Mouse (Mus musculus) layer of hippocampus, postnatal 36 days (tissue): ENCODE results near the gene Dgki. TPM values are rescaled to one million over a fixed set of nuclear protein-coding genes. Genes with fewer than 3 reads are reported as not detected.
"Not testable (repeated sequence)": the region's sequence is repeated elsewhere in the genome, so short reads cannot be mapped to it uniquely, and the experiment has no call there.

Experiments
- DNase-seq, 2 experiments: peaks; one replicate each; pipeline ENCODE4 v3.0.0; 2022
- total RNA-seq, 2 experiments: library from RNA; stranded (reverse); gene quantifications; 2 replicates each; pipeline ENCODE4 v1.2.3; 2021

The Dgki gene
- total RNA-seq, 2 experiments from 2014 or later, result 82.6 to 87.2 TPM

DNA sequence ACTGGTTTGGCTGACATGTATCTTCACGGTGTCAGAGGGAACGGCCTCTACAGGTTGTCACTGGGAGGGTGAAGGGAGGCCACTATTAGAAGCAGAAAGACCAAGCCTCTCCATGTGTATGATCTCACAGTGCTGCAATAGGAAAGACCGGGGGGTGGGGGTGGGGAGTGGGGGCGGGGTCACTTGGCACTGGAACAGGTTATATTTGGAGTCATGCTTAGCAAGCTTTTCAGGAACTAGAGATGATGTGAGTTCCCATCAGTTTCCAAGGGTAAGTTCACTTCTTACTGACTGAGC is 156.2 kb downstream of the Dgki start:
- DNase-seq, result no peak

GRCm38 (mm10) chr6:37142991-37143866 is 156.8 kb downstream of the Dgki start:
- DNase-seq, result no peak

DNA sequence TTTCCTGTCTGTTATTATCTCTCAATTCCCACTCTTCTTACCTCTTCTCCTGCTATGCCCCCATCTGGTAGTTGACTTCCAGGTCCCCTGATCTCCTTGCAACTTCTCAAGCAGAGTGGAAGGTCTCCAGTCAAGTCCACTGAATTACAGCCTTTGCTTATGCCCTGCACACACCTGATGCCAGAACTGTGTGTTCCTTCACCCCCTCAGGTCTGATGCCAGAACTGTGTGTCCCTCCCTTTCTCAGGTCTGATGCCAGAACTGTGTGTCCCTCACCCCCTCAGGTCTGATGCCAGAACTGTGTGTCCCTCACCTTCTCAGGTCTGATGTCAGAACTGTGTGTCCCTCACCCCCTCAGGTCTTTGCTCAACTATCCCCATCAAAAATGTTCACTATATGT is 161.2 kb downstream of the Dgki start:
- DNase-seq, result no peak

DNA sequence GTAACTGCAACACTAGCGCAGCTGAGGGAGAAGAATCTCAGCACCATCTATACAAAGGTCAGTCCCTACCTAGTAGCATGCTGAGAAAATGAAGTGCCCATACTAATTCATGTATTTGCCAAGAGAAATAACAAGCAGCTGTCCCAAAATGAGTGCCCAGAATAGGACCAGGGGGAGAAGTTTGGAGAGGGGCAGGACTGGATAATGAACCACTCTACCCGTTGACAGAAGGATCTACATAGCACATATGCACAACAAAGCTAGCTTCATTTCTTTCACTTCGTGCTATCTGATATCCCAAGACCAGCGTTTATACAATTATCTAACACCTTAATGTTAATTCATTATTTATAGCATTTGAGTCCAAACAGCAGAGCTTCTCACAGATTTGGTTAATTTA is 168.7 kb downstream of the Dgki start:
- DNase-seq, result no peak

DNA sequence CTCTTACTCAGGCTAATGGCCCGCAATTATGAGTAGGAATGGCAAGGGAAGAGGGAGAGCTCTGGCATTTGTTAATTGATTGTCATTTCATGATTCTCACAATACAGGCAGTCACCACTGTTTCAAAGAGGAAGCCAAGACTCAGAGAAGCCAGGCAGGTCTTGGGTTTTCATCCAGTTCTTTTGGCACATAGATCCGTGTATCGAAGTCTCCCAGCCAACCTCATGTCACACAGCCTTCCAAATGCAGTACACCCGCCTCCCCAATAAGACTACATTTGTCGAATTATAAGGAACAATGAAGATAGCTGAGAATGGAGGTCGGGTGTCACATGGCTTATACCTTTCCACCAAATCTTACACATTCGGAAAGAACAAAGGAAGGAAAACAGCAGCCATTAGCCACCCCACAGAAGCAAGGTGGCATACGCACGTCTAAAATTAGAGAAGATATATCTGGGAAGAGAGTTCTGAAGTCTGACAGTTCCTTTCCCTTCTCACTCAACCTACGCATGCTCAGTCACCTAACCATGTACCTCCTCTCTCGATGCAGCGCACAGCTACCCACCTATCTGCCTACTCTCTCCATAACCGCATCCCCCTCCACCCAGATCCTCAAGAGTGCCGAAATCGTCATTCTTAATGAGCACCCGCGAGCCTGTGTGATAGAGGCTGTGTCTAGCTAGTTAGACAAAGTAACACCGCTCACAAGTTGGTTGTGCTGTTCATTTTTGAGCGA is 179.4 kb downstream of the Dgki start:
- no peak for DNase-seq

- DNase-seq, result no peak
Observed at GRCm38 (mm10) chr6:37119205-37119604, 180.8 kb downstream of the Dgki start.

GRCm38 (mm10) chr6:37113048-37113447 is 186.9 kb downstream of the Dgki start:
- DNase-seq, result no peak

GRCm38 (mm10) chr6:37106236-37106635 is 193.7 kb downstream of the Dgki start:
- not testable (repeated sequence) for DNase-seq

- DNase-seq, result no peak
Observed at GRCm38 (mm10) chr6:37100413-37100812, 199.6 kb downstream of the Dgki start.

GRCm38 (mm10) chr6:37097356-37098155 is 202.4 kb downstream of the Dgki start:
- DNase-seq, result peak; percentile 80 to 81

DNA sequence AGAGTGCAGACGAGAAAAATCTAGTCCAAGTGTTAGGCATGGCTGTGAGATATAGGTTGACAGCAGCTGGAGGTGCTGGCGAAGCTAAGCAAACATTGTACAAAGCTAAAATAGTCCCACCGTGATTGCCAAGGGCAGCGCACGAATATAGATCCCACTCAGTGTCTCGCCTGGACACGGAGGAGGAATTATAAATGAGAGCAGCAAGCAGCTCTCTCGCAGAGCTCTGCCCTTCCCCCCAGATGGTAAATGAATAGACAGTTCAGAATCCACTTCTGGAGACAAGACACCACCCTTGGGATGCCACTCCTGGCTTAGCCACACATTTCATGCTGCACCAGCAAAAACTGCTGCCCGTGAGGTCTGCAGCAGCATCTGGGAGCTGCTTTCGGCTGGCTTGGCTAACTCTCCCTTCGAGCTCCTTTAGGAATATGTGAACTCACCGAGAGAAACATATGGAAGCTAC is 203.1 kb downstream of the Dgki start:
- DNase-seq, result no peak

- DNase-seq, result no peak
Observed at GRCm38 (mm10) chr6:37089148-37090111, 210.6 kb downstream of the Dgki start.

DNA sequence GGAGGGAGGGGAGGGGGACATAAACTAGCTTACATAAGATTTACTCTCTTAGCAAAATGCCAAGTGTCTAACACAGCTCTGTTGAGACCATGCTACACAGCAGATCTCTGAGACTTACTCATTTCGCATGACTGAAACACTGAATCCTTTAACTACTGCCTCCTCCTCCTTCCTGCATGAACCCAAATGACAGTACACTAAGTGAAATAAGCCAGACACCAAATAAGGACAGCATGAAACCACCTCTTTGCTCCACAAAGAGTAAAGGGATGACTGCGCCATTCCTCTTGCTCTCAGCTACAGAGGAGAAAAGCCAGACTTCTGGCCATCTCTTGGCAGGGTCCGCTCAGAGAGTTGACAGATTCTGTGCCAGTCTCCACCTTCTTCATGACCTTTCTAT is 217.0 kb downstream of the Dgki start:
- DNase-seq, result no peak

- DNase-seq, result no peak
Observed at GRCm38 (mm10) chr6:37072401-37073016, 227.5 kb downstream of the Dgki start.

DNA sequence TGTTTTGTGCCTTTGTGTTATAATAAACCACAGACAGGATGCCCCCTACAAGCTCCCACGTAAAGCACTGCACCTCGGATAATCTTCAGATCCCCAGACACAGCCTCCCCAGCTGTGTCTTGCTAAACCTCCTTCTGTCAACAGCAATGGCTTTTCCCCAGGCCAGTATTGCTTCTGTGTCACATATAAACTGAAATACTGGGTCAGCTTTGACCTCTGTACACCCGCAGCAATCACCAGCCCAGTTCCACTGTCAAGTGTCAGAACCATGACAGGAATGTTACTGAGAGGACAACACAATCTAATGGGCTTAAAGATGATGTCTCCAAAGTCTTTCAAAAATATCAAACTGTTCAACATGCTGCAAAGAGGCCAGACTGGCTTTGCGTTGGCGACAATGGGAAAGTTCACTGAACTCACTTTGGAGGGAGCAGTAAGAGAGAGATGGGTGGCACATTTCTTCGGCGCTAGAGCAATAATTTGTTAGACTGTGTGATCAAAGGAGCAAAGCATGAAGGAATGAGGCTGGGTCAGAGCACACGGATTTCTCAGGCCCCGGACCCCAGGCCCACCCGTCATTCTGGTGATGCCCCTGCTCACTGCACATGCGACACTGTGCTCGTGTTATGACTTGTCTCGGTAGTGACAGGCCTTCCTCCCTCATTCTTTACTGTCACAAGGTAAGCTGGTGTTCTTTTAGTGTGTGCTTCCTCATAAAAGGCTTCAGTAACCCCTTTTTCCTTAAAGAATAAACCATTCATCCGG is 230.0 kb downstream of the Dgki start:
- no peak for DNase-seq

GRCm38 (mm10) chr6:37068737-37069136 is 231.2 kb downstream of the Dgki start:
- DNase-seq, result no peak

DNA sequence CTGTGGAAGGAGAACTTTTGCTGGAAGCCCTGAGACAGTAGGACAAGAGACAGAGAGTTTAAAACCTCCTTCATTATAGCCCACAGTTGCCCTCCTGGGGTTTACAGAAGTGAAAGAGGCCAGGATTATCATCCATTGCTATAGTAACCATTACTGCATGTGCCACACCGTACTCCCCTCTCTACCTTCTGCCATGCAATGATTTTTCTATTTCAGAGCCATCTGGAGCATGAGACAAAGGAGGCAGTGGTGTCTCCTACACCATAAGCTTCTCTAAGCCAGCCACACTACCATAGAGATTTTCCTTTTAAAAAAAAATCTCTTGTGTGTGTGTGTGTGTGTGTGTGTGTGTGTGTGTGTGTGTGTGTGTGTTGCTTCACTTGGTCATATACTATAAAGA is 232.6 kb downstream of the Dgki start:
- peak in 1 of 2 experiments; percentile 33 for DNase-seq

DNA sequence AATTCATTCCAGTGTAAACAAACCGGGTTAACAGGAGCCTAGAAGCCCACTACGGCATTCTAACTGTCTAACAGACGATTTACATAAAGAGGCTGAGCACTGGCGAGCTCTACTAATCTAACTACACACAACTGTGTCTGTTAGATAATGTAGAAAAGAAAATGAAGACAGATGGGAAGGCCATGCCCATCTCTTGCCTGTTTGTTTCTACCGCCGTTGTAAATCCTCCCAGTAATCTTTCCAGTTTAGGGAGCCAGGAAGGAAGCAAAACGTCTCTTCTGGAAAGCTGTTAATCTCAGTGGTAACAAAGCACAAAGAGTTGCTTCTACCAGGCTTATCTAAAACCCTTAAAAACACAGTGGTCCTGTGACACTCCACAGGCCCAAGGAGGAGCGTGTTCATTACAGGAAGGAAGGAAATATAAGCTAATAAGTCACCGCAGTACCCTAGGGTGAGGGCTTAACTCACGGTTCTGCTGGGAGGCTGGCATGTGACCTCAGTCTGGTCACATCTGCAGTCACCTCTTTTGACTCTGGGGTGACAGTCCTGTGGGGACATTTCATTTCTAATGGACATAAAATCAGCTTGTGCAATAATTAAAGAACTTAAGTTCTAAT is 235.7 kb downstream of the Dgki start:
- DNase-seq, result no peak

DNA sequence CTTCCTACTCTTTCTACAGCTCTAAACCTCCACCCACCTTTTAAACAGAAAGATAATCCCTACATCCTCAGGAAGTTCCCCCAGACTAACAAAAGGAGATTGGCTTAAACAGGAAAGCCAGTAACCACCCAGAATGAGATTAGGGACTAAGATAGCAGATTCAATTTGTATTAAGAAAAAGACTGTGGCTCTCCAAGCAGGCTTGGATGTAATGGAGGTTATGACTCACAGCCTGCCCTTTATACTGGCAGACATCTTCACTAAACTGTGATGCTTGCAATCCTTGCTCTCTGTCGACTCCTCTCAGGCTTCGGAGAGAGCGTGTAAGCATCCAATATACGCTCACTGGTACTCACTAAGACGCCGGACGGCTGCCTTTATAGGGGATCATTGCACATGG is 236.7 kb downstream of the Dgki start:
- DNase-seq, result no peak

DNA sequence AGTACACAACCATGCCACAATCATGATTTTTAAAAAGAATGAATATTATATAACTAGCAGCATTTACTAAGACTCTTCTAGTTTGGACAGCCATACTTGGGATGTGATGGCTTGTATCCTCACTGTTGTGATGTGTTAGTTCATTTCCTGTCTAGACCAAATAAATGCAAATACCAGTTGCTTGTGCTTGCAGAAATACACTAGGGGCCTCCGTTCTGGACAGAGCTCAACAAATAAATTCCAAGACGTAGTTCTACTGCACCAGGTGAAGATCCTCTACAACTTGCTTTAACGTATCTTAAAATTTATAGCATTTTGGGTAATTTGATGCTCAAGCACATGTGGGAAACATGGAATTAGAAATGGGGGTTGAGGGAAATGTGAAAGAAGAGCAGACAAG is 239.9 kb downstream of the Dgki start:
- no peak for DNase-seq
